Mouse (Mus musculus): Measurements from ENCODE around the gene Fancm.
A peak's percentile ranks its signal among the peaks of the same experiment; 100 is the strongest.
"Not testable (repeated sequence)": the region's sequence is repeated elsewhere in the genome, so short reads cannot be mapped to it uniquely, and the experiment has no call there.

Gene Fancm

DNA sequence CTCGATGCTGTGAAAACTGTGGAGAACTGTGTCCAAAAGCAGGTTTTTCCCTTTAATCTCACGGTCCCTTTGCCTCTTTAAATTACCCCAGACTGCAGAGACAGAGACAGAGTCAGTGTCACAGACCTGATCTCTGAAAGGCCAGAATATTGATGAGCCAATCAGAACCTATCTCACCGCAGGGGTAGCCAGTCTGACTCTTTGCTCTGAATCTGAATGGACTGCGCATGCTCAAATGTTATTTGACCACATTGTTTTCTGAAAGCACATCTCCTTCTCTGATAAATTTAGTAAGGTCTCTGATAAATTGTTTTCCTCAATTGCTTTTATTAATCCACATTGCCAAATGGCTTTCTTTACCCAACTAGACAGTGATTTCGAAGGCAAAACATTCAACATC is 44.0 kb downstream of the Fancm start:
- no peak for DNase-seq (ENCODE audit: low spot score)

DNA sequence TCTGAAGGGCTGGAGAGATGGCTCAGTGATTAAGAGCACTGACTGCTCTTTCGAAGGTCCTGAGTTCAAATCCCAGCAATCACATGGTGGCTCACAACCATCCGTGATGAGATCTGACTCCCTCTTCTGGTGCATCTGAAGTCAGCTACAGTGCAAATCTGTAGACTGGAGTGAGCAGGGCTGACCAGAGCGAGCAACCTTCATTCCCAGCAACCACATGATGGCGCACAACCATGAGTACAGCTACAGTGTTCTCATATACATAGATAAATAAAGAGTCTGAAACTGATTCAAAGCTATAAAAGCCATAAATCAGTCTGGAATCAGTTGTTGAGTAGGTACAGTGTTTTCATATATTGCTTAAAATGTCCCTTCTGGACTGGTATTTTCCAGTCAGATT is 60.7 kb downstream of the Fancm start:
- DNase-seq (ENCODE audit: low spot score) = not testable (repeated sequence)

DNA sequence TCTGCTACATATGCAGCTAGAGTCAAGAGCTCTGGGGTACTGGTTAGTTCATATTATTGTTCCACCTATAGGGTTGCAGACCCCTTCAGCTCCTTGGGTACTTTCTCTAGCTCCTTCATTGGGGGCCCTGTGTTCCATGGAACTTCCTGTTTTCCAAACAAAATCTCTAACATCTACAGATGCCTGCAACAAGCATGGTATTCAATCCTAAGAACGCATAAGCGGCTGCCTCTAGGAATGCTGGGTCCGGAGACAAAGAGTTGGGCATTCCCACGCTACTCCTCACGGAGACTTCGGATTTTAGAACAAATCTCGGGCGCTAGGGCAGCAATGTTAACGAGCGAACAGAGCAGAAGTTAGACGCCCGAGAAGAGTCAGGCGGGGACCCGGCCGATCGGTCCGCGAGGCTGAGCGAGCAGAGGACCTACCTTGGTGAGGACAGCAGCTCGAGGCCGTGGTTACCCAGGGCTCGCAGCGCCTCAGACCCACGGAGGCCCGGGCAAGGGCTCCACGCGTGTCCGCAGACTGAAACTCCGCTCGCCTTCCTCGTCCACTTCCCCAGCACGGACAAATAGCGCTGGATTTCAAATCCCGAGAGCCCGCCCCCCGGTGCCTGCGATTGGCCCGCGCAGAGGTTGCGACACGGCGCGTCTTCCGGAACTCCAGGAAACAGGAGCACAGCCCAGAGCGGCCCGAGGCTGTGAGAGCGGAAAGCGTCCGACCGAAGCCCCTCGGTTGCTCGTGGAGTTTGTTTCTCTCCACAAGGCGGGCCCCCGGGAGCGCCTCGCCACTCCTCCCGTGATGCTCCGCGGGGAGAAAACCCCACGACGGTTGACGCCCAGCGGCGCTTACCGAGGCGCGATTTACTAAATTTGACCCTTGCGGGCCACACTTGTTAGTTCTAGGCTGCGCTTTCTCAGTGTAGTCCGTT is 96.9 kb downstream of the Fancm start, which contains the start of gene Mis18bp1:
TSS of gene Mis18bp1 (minus strand) at position 584 of the 931 bp plus-strand sequence.
- peak; percentile 96 for DNase-seq (ENCODE audit: low spot score)

DNA sequence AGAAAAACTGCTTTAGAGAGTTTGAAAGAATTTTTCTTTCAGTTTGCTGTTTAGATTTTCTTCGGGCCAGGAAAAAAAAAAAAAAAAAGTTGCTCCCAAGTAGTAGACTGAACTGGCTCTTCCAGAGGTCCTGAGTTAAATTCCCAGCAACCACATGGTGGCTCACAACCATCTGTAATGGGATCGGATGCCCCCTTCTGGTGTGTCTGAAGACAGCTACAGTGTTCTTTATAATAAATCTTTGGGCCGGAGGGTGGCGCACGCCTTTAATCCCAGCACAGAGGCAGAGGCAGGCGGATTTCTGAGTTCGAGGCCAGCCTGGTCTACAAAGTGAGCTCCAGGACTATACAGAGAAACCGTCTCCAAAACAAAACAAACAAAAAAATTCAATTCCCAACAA is 97.6 kb downstream of the Fancm start:
- peak; percentile 39 for DNase-seq (ENCODE audit: low spot score)

DNA sequence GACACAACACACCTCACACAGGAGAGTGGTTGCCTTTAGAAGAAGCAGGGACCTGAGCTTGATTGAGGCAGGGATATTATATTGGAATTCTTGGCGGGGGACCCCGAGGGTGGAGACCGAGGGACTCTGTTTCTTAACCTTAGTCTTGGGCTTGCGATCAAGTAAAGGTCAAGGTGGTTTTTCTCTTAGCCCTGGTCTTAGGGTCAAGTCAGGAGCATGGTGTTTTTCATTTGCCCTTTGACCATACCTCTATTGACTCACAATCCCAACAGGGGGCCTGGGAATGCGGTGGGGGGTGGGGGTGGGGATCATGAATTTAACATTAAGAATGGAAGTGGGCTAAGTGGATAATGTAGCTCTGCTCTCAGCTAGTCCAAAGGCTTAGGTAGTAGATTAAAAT is 98.3 kb downstream of the Fancm start:
- DNase-seq (ENCODE audit: low spot score) = no peak

All from testis, postnatal 14 days (tissue).